Mouse (Mus musculus) MEL (cell line): ENCODE data around the gene Polr3h. TPM values are rescaled to one million over a fixed set of nuclear protein-coding genes. Genes with fewer than 3 reads are reported as not detected.

Experiments used
- DNase-seq: peaks from one replicate; pipeline ENCODE4 v3.0.0; 2011; ENCODE audit warnings: low read depth, low spot score
- H3K27ac ChIP-seq: 2 replicates; pipeline ENCODE4 v1.5.1; 2012; ENCODE audit warnings: low read depth, mild to moderate bottlenecking, control low read depth, low read length, moderate library complexity; ENCODE audit not compliant: control insufficient read depth
- H3K27me3 ChIP-seq, 2 experiments: fragments of 150-350 bp in 1 of 2; sonication (generic) in 1 of 2; 2 replicates each; pipeline ENCODE4 v1.6.1; 2012; ENCODE audit warnings: low read length in 2 of 2, mild to moderate bottlenecking in 2 of 2, improper control_type of control experiment in 1 of 2, moderate library complexity in 1 of 2; ENCODE audit not compliant: insufficient read depth in 2 of 2, control insufficient read depth in 1 of 2
- H3K36me3 ChIP-seq, 2 experiments: 2 replicates each; pipeline ENCODE4 v1.6.1; 2012 to 2014; ENCODE audit warnings: low read length in 2 of 2, improper control_type of control experiment in 1 of 2, inconsistent platforms in 1 of 2, mild to moderate bottlenecking in 1 of 2; ENCODE audit not compliant: insufficient read depth in 2 of 2, control insufficient read depth in 1 of 2
- H3K4me1 ChIP-seq, 2 experiments: fragments of 150-350 bp in 1 of 2; sonication (generic) in 1 of 2; 2 replicates each; pipeline ENCODE4 v1.6.1; 2012; ENCODE audit warnings: low read length in 2 of 2, improper control_type of control experiment in 1 of 2, mild to moderate bottlenecking in 1 of 2; ENCODE audit not compliant: insufficient read depth in 2 of 2, control insufficient read depth in 1 of 2
- H3K4me3 ChIP-seq, 2 experiments: fragments of 150-350 bp in 1 of 2; sonication (generic) in 1 of 2; 2 replicates each; pipeline ENCODE4 v1.5.1; 2012; ENCODE audit warnings: low read depth in 2 of 2, low read length in 2 of 2, mild to moderate bottlenecking in 2 of 2, moderate library complexity in 2 of 2, control low read depth in 1 of 2, improper control_type of control experiment in 1 of 2; ENCODE audit not compliant: control insufficient read depth in 1 of 2, insufficient read depth in 1 of 2
- H3K79me2 ChIP-seq: 2 replicates; pipeline ENCODE4 v1.6.1; 2012; ENCODE audit warnings: mild to moderate bottlenecking, low read length, moderate library complexity; ENCODE audit not compliant: control insufficient read depth, poor library complexity, insufficient read depth
- H3K9ac ChIP-seq: 2 replicates; pipeline ENCODE4 v1.6.1; 2012; ENCODE audit warnings: low read depth, mild to moderate bottlenecking, control low read depth, low read length, moderate library complexity; ENCODE audit not compliant: control insufficient read depth, poor library complexity, severe bottlenecking
- H3K9me3 ChIP-seq: fragments of 150-350 bp; sonication (generic); replicated peaks from 2 replicates; pipeline ENCODE4 v1.6.1; 2012; ENCODE audit warnings: mild to moderate bottlenecking, low read length, improper control_type of control experiment, moderate library complexity; ENCODE audit not compliant: insufficient read depth
- CHD1 ChIP-seq: IDR thresholded peaks from 2 replicates; pipeline ENCODE4 v1.6.1; 2012; ENCODE audit warnings: low read depth, mild to moderate bottlenecking, inconsistent platforms, low read length, improper control_type of control experiment
- CHD2 ChIP-seq: IDR thresholded peaks from 2 replicates; pipeline ENCODE4 v1.6.1; 2011; ENCODE audit warnings: low read length, improper control_type of control experiment
- E2F4 ChIP-seq: IDR thresholded peaks from 2 replicates; pipeline ENCODE4 v1.6.1; 2011; ENCODE audit warnings: low read depth, low read length, improper control_type of control experiment, borderline replicate concordance
- EP300 ChIP-seq, 2 experiments: IDR thresholded peaks; 2 replicates each; pipeline ENCODE4 v1.6.1; 2011; ENCODE audit warnings: improper control_type of control experiment in 2 of 2, low read length in 2 of 2, low read depth in 1 of 2, mild to moderate bottlenecking in 1 of 2
- ETS1 ChIP-seq: IDR thresholded peaks from 2 replicates; pipeline ENCODE4 v1.6.1; 2012; ENCODE audit warnings: low read depth, mild to moderate bottlenecking, inconsistent platforms, low read length, improper control_type of control experiment, moderate library complexity
- GATA1 ChIP-seq: IDR thresholded peaks from 2 replicates; pipeline ENCODE4 v1.6.1; 2011; ENCODE audit warnings: low read depth, low read length, improper control_type of control experiment
- MAZ ChIP-seq: IDR thresholded peaks from 2 replicates; pipeline ENCODE4 v1.6.1; 2012; ENCODE audit warnings: low read depth, mild to moderate bottlenecking, inconsistent platforms, low read length, improper control_type of control experiment
- MEF2A ChIP-seq: IDR thresholded peaks from 2 replicates; pipeline ENCODE4 v1.6.1; 2014; ENCODE audit warnings: low read depth, mild to moderate bottlenecking, inconsistent platforms, low read length, improper control_type of control experiment; ENCODE audit not compliant: poor library complexity, insufficient replicate concordance, severe bottlenecking; ENCODE audit errors: extremely low read depth
- MXI1 ChIP-seq: IDR thresholded peaks from 2 replicates; pipeline ENCODE4 v1.6.1; 2011; ENCODE audit warnings: mild to moderate bottlenecking, low read depth, low read length, improper control_type of control experiment
- MYC ChIP-seq: IDR thresholded peaks from 2 replicates; pipeline ENCODE4 v1.6.1; 2011; ENCODE audit warnings: low read depth, mild to moderate bottlenecking, low read length, improper control_type of control experiment, moderate library complexity
- POLR2A ChIP-seq, 2 experiments: IDR thresholded peaks; 2 replicates each; pipeline ENCODE4 v1.6.1; 2011 to 2012; ENCODE audit warnings: low read length in 2 of 2, mild to moderate bottlenecking in 2 of 2, control low read depth in 1 of 2, improper control_type of control experiment in 1 of 2, low read depth in 1 of 2, moderate library complexity in 1 of 2; ENCODE audit not compliant: control insufficient read depth in 1 of 2, insufficient read depth in 1 of 2, poor library complexity in 1 of 2
- RAD21 ChIP-seq: IDR thresholded peaks from 2 replicates; pipeline ENCODE4 v1.6.1; 2011; ENCODE audit warnings: mild to moderate bottlenecking, low read depth, low read length, improper control_type of control experiment
- RCOR1 ChIP-seq: IDR thresholded peaks from 2 replicates; pipeline ENCODE4 v1.6.1; 2012; ENCODE audit warnings: low read depth, mild to moderate bottlenecking, inconsistent platforms, low read length, improper control_type of control experiment
- SIN3A ChIP-seq: IDR thresholded peaks from 2 replicates; pipeline ENCODE4 v1.6.1; 2012; ENCODE audit warnings: low read length, improper control_type of control experiment, inconsistent platforms
- TBP ChIP-seq: IDR thresholded peaks from 2 replicates; pipeline ENCODE4 v1.8.0; 2011; ENCODE audit warnings: low read depth, low read length, improper control_type of control experiment
- TCF12 ChIP-seq: IDR thresholded peaks from 2 replicates; pipeline ENCODE4 v1.6.1; 2014; ENCODE audit warnings: low read depth, mild to moderate bottlenecking, inconsistent platforms, low read length, improper control_type of control experiment, moderate library complexity
- UBTF ChIP-seq: IDR thresholded peaks from 2 replicates; pipeline ENCODE4 v1.6.1; 2012; ENCODE audit warnings: low read depth, mild to moderate bottlenecking, inconsistent platforms, low read length, improper control_type of control experiment, moderate library complexity, borderline replicate concordance; ENCODE audit not compliant: insufficient read depth
- USF1 ChIP-seq: IDR thresholded peaks from 2 replicates; pipeline ENCODE4 v1.6.1; 2014; ENCODE audit warnings: low read depth, mild to moderate bottlenecking, inconsistent platforms, low read length, improper control_type of control experiment, moderate library complexity
- USF2 ChIP-seq, 2 experiments: IDR thresholded peaks; 2 replicates each; pipeline ENCODE4 v1.6.1; 2011 to 2012; ENCODE audit warnings: improper control_type of control experiment in 2 of 2, low read length in 2 of 2, borderline replicate concordance in 1 of 2, inconsistent platforms in 1 of 2, low read depth in 1 of 2, mild to moderate bottlenecking in 1 of 2; ENCODE audit not compliant: insufficient read depth in 1 of 2
- ZC3H11A ChIP-seq: IDR thresholded peaks from 2 replicates; pipeline ENCODE4 v1.6.1; 2012; ENCODE audit warnings: low read depth, mild to moderate bottlenecking, inconsistent platforms, low read length, improper control_type of control experiment
- ZKSCAN1 ChIP-seq: IDR thresholded peaks from 2 replicates; pipeline ENCODE4 v1.6.1; 2012; ENCODE audit warnings: low read depth, mild to moderate bottlenecking, inconsistent platforms, low read length, improper control_type of control experiment, moderate library complexity
- ZMIZ1 ChIP-seq: IDR thresholded peaks from 2 replicates; pipeline ENCODE4 v1.6.1; 2012; ENCODE audit warnings: low read depth, mild to moderate bottlenecking, inconsistent platforms, low read length, improper control_type of control experiment, moderate library complexity
- ZNF384 ChIP-seq: IDR thresholded peaks from 2 replicates; pipeline ENCODE4 v1.6.1; 2012; ENCODE audit warnings: low read depth, mild to moderate bottlenecking, inconsistent platforms, low read length, improper control_type of control experiment
- polyA plus RNA-seq, 2 experiments: library from polyadenylated mRNA; stranded (reverse) in 1 of 2; unstranded in 1 of 2; fragments of >175 nt in 1 of 2; fragments of >200 nt in 1 of 2; gene quantifications; 2 replicates each; pipeline versions ENCODE4 v1.2.1 to v1.2.4; 2012; ENCODE audit warnings: low replicate concordance in 2 of 2, low read depth in 1 of 2; ENCODE audit not compliant: insufficient read length in 2 of 2, insufficient read depth in 1 of 2, missing spikeins in 1 of 2
- total RNA-seq: library from RNA; depleted of rRNA; stranded (reverse); fragments of 300-350 nt; gene quantifications from 2 replicates; pipeline ENCODE4 v1.2.3, GENCODE M21; 2012

The Polr3h gene
- total and polyA plus RNA-seq, 3 experiments = 109 to 304 TPM; not detected in 1

DNA sequence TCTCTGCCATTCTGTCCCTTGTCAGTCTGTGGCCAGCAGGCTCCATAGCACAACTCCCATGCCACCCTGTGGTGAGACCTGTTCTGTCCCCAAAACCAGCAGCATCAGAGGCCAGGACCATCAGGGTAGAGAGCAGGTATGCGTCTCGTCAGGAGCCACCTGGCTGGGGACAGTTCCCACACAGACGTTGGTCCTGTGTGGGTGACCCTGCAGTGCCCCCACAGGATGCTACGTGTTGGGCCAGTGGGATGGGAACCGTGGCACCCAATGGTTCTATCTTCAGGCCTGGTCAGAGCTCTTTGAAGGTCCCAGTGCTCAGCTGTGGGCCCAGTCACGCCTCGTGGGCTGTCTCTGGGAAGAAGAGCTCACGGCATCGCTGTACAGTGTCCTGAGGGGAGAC lies 25.1 kb upstream of the Polr3h start:
- Histone ChIP-seq H3K36me3 (peaks cover 0 to 2% of the 10 kb centered on the region in 2 experiments; a peak in 1 of 4 replicates), H3K9ac (no peak overlapping the region), H3K79me2 (no peaks in the 10 kb centered on the region), H3K9me3 (no peaks in the 10 kb centered on the region), H3K4me3 (no peak overlapping the region), H3K27me3 (no peaks in the 10 kb centered on the region), H3K27ac (no peak overlapping the region), H3K4me1 (no peaks in the 10 kb centered on the region)
- DNase-seq = no peak
- TF ChIP-seq RAD21 (no peak), POLR2A (IDR thresholded peaks at IDR 0.05; ENCODE audit: control insufficient read depth in 1 of 2, insufficient read depth in 1 of 2, low read depth in 1 of 2, low read length in 2 of 2, poor library complexity in 1 of 2) (no peak), USF2 (IDR thresholded peaks at IDR 0.05; ENCODE audit: borderline replicate concordance in 1 of 2, insufficient read depth in 1 of 2, low read depth in 1 of 2, low read length in 2 of 2) (no peak), RCOR1 (no peak), CHD2 (no peak), TCF12 (no peak), CHD1 (no peak), ZNF384 (no peak), SIN3A (no peak), EP300 (IDR thresholded peaks at IDR 0.05; ENCODE audit: low read depth in 1 of 2, low read length in 2 of 2) (no peak), GATA1 (no peak), ZMIZ1 (no peak), TBP (no peak), E2F4 (no peak), MEF2A (no peak), MAZ (no peak), ZC3H11A (no peak), MXI1 (no peak)
- TF ChIP-seq, all 39 proteins: peak for 0

DNA sequence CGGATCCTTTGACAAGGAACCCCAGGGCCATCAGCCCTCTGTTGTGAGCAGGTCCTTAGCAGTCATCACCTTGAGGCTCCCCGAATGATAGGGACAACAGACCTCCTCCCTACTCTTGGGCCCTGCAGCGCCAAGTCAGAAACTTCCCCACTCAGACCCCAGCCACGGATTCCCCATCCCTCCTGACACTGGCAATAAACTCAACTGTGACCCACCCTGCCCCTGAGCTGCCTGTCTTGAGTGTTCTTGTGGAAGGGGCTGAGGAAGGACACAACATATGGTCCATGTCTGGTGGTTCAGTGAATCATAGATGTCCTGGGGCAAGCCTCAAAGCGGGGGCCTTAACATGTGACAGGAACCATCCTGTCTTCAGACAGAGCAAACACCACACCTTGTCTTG lies 24.7 kb upstream of the Polr3h start:
- H3K79me2 ChIP-seq = no peaks in the 10 kb centered on the region
- no peaks in the 10 kb centered on the region for H3K9me3 ChIP-seq
- no peak overlapping the region for H3K9ac ChIP-seq
- no peaks in the 10 kb centered on the region for H3K4me1 ChIP-seq
- TF ChIP-seq UBTF (no peak), ZKSCAN1 (no peak), MYC (no peak), USF1 (no peak), E2F4 (no peak), ETS1 (no peak), CHD1 (no peak)
- no peak overlapping the region for H3K4me3 ChIP-seq
- H3K36me3 ChIP-seq = peaks cover 0 to 2% of the 10 kb centered on the region in 2 experiments; a peak in 1 of 4 replicates
- DNase-seq = no peak
- no peak overlapping the region for H3K27ac ChIP-seq
- H3K27me3 ChIP-seq = peaks cover 0 to 2% of the 10 kb centered on the region in 2 experiments; a peak in 1 of 4 replicates
